Mouse (Mus musculus) heart, adult 2 months (tissue): Measurements from ENCODE around the gene Cd160. TPM values are rescaled to one million over a fixed set of nuclear protein-coding genes. Genes with fewer than 3 reads are reported as not detected.

Source experiments
- DNase-seq, 2 experiments: peaks; one replicate each; pipeline ENCODE4 v3.0.0; 2021
- H3K27ac ChIP-seq: fragments of 200-600 bp; 2 replicates; pipeline ENCODE4 v1.8.1; 2022
- H3K27me3 ChIP-seq: fragments of 200-500 bp; 2 replicates; pipeline ENCODE4 v1.6.1; 2012; ENCODE audit warnings: mild to moderate bottlenecking, low read length, inconsistent platforms, mixed read lengths; ENCODE audit not compliant: control insufficient read depth, insufficient read depth
- H3K36me3 ChIP-seq: fragments of 200-500 bp; 2 replicates; pipeline ENCODE4 v1.6.1; 2012; ENCODE audit warnings: low read length, inconsistent platforms; ENCODE audit not compliant: control insufficient read depth, insufficient read depth
- H3K4me1 ChIP-seq: fragments of 200-500 bp; 2 replicates; pipeline ENCODE4 v1.6.1; 2011; ENCODE audit warnings: low read length; ENCODE audit not compliant: control insufficient read depth, insufficient read depth
- H3K4me3 ChIP-seq: fragments of 200-600 bp; 2 replicates; pipeline ENCODE4 v1.8.1; 2022
- H3K79me2 ChIP-seq: fragments of 200-500 bp; replicated peaks from 2 replicates; pipeline ENCODE4 v1.6.1; 2012; ENCODE audit warnings: mild to moderate bottlenecking, inconsistent platforms, low read length, moderate library complexity, mixed read lengths; ENCODE audit not compliant: control insufficient read depth, insufficient read depth
- H3K9ac ChIP-seq: fragments of 200-500 bp; 2 replicates; pipeline ENCODE4 v1.6.1; 2012; ENCODE audit warnings: low read depth, mild to moderate bottlenecking, control low read depth, inconsistent platforms, low read length, mixed read lengths
- CTCF ChIP-seq: fragments of 200-600 bp; IDR thresholded peaks from 2 replicates; pipeline ENCODE4 v1.8.1; 2022; ENCODE audit warnings: antibody characterized with exemption, mild to moderate bottlenecking, moderate library complexity
- EP300 ChIP-seq: fragments of 200-500 bp; IDR thresholded peaks from 2 replicates; pipeline ENCODE4 v1.6.1; 2011; ENCODE audit warnings: low read depth, low read length, control low read depth; ENCODE audit not compliant: insufficient read depth
- POLR2A ChIP-seq: fragments of 200-500 bp; IDR thresholded peaks from 2 replicates; pipeline ENCODE4 v1.6.1; 2011; ENCODE audit warnings: mild to moderate bottlenecking, low read depth, low read length, control low read depth; ENCODE audit not compliant: insufficient read depth
- WGBS: fragments of 180-500 bp; shearing (Covaris S2); methylation state at CpG from one replicate; pipeline ENCODE4 v1.1.7; 2018; 5-methylcytosine and 5-hydroxymethylcytosine counted together
- intact Hi-C: fragments of 180-260 bp; cut with DNase I; formaldehyde crosslinking; loops from one replicate; pipeline ENCODE4 v1.15.1; 2025
- polyA plus RNA-seq: library from polyadenylated mRNA; depleted of rRNA; stranded (reverse); fragments of >200 nt; gene quantifications from 2 replicates; pipeline ENCODE4 v1.2.3, GENCODE M21; 2012
- total RNA-seq, 2 experiments: library from RNA; stranded (reverse); gene quantifications; 2 replicates each; pipeline ENCODE4 v1.2.3; 2021

Gene Cd160
- total and polyA plus RNA-seq, 3 experiments, result 0.06 TPM; not detected in 2

DNA sequence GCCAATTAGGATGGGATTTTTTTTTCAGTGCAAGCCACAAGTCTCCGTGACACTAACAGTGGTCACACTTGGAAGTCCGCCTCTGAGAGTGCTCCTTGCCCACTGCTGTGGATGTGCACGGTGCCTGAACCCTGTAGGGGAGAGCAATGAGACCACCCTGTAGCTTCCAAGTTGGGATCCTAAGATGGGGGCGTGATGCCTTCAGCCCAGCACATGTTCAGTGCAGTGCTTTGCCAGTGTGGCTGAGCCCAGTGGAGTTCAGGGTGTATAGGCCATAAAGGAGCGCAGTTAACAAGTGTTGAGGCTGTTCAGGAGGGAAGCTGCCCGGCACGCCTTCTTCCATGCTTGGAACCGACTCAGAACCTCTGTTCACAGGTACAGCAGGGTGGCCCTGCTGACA, 39.4 kb upstream of the Cd160 start:
- intact Hi-C loops, result no loop called here
- Histone ChIP-seq H3K27me3 (no peaks in the 10 kb centered on the region), H3K4me3 (no peak overlapping the region), H3K9ac (no peak overlapping the region), H3K4me1 (no peaks in the 10 kb centered on the region), H3K27ac (no peak overlapping the region), H3K79me2 (no peaks in the 10 kb centered on the region), H3K36me3 (no peaks in the 10 kb centered on the region)
- TF ChIP-seq POLR2A (no peak), CTCF (no peak), EP300 (no peak)
- WGBS, result 92% methylated on average over 8 of the region's 8 CpGs
- DNase-seq, result peak in 1 of 2 experiments; percentile 11

DNA sequence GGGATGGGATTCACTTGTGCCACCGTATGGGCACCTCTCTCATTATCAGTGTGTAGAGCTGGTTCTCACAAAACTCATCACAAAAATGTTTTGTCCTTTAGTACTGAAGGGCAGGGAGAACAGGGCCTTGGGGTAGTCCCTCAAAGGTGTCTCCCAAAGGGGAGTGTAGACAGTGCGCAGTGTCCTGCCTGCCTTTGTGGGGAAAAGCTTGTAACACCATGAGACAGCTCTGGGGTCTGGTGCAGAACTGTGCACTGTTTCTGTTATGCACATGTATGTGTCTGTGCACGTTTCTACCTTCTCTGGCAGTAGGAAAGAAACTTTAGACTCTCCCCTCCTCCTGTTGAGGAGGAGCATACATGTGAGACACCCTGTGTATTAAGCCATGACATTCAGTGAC, 38.7 kb upstream of the Cd160 start:
- 89% methylated on average over 3 of the region's 3 CpGs for WGBS
- no peaks in the 10 kb centered on the region for H3K27me3 ChIP-seq
- TF ChIP-seq EP300 (no peak), POLR2A (no peak), CTCF (no peak)
- H3K36me3 ChIP-seq, result no peaks in the 10 kb centered on the region
- intact Hi-C loops, result no loop called here
- no peak overlapping the region for H3K9ac ChIP-seq
- H3K27ac ChIP-seq, result no peak overlapping the region
- H3K4me3 ChIP-seq, result no peak overlapping the region
- peak in 1 of 2 experiments; percentile 6 for DNase-seq
- no peaks in the 10 kb centered on the region for H3K4me1 ChIP-seq
- H3K79me2 ChIP-seq, result no peaks in the 10 kb centered on the region

DNA sequence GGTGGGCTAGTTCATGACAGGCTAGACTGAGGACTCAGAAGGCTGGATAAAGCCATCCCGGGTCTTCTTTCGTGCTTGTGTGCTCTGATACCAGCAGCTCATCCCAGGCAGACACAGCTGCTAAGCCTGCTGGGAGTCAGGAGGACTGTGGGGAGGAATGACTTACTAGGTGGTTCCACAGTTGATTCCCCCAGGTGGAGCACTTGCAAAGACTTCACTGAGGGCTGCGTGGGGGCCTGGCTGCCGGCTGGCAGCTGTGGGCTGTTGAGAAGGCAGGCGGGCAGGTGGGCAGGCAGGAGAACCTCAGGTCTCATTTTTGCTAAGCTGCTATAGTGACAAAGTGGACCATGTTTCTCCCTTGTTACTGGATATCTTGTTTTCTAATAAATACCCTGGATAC, 31.3 kb upstream of the Cd160 start:
- Histone ChIP-seq H3K9ac (no peak overlapping the region), H3K4me1 (no peaks in the 10 kb centered on the region), H3K27me3 (no peaks in the 10 kb centered on the region), H3K36me3 (no peaks in the 10 kb centered on the region), H3K79me2 (no peaks in the 10 kb centered on the region), H3K4me3 (no peak overlapping the region), H3K27ac (no peak overlapping the region)
- 89% methylated on average over 5 of the region's 5 CpGs for WGBS
- peak in 1 of 2 experiments; percentile 10 for DNase-seq
- TF ChIP-seq EP300, result no peak
- TF ChIP-seq CTCF, result no peak
- no peak for TF ChIP-seq POLR2A
- intact Hi-C loops, result no loop called here

DNA sequence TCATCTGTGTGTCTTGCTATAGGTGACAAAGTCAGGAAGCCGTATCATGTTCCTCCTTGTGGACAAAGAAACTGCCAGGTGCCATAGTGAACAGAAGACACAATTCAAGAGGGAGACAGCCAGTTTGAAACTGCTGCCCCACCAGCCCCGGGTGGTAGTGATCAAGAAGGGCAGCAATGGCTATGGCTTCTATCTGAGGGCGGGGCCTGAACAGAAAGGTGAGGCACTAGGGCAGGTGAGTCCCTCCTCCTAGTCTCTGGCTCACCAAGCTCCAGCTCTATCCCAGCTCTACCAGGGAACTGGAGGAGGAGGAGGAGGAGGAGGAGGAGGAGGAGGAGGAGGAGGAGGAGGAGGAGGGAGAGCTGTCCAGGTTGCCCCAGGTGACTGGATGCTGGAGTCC, 26.7 kb upstream of the Cd160 start:
- no peak overlapping the region for H3K27ac ChIP-seq
- no peak overlapping the region for H3K9ac ChIP-seq
- intact Hi-C loops, result no loop called here
- no peaks in the 10 kb centered on the region for H3K4me1 ChIP-seq
- H3K36me3 ChIP-seq, result no peaks in the 10 kb centered on the region
- no peaks in the 10 kb centered on the region for H3K79me2 ChIP-seq
- no peak overlapping the region for H3K4me3 ChIP-seq
- DNase-seq, result peak in 1 of 2 experiments; percentile 9
- H3K27me3 ChIP-seq, result no peaks in the 10 kb centered on the region
- 75% methylated on average over 3 of the region's 3 CpGs for WGBS
- TF ChIP-seq EP300 (no peak), CTCF (no peak), POLR2A (no peak)

DNA sequence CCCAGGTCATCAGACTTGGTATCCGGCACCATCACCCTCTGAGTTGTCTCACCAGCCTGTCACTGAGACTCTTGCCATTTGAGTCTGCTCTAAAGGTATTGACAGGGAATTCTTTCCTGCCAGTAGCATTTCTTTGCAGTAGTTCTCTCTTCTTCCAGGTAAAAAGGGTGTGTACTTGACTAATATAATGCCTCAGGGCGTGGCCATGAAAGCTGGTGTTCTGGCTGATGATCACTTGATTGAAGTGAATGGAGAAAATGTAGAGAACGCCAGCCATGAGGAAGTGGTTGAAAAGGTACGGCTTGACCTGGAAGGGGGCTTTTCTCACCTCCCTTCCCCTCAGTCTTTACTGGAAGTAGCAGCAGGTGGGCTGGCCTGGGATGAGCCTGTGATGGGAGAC, 25.2 kb upstream of the Cd160 start:
- 84% methylated on average over 4 of the region's 4 CpGs for WGBS
- no peaks in the 10 kb centered on the region for H3K79me2 ChIP-seq
- H3K27ac ChIP-seq, result no peak overlapping the region
- H3K36me3 ChIP-seq, result no peaks in the 10 kb centered on the region
- DNase-seq, result peak in 1 of 2 experiments; percentile 2
- H3K27me3 ChIP-seq, result no peaks in the 10 kb centered on the region
- H3K4me3 ChIP-seq, result no peak overlapping the region
- no peak for TF ChIP-seq EP300
- intact Hi-C loops, result no loop called here
- no peak overlapping the region for H3K9ac ChIP-seq
- no peaks in the 10 kb centered on the region for H3K4me1 ChIP-seq

DNA sequence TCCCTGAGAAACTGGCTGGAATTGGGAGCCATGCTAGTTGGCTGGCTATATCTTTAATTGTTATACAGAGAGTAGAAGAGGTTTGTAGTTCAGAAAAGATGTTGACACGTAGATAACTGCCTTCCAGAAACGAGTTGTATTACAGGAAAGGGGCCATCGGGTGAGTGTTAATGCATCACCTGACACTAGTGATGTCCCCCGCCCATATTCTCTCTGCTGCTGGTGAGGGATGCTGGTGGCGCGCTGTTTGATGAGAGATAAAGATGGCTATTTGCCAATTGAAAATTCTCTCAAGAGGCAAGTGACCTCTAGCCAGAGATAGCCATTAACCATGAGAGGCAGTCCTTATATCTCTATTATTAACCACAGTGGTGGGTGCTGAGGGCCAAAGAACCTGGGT, 23.4 kb upstream of the Cd160 start:
- H3K9ac ChIP-seq, result no peak overlapping the region
- H3K36me3 ChIP-seq, result no peaks in the 10 kb centered on the region
- TF ChIP-seq CTCF, result no peak
- TF ChIP-seq EP300, result no peak
- no peak for TF ChIP-seq POLR2A
- H3K4me1 ChIP-seq, result no peaks in the 10 kb centered on the region
- no peaks in the 10 kb centered on the region for H3K27me3 ChIP-seq
- peak in 1 of 2 experiments; percentile 2 for DNase-seq
- 35% methylated on average over 6 of the region's 6 CpGs for WGBS
- intact Hi-C loops, result no loop called here
- H3K4me3 ChIP-seq, result no peak overlapping the region
- H3K27ac ChIP-seq, result no peak overlapping the region
- H3K79me2 ChIP-seq, result no peaks in the 10 kb centered on the region

DNA sequence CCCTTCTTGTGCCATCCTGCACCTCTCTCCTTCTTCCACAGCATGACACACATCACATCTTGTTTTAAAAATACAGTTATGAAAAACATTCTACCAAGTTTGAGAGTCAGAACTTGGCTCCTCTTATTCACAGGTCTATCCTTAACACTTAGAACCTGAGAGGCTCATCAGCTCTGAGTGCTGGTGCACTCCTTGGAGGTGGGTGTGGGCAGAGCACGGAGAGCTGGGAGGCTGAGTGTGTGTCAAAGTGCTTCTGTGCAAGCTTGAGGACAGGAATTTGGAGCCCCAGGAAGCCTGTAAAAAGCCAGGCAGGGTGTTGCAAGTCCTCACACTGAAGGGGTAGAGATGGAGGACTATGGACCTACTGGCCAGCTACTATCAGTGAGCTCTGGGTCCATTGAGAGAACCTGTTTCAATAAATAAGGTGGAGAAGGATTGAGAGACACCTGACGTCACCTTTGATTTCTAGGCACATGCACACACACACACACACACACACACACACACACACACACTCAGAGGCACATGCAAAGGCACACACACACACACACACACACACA, 20.1 kb upstream of the Cd160 start:
- H3K9ac ChIP-seq, result no peak overlapping the region
- no peaks in the 10 kb centered on the region for H3K4me1 ChIP-seq
- DNase-seq, result peak in 1 of 2 experiments; percentile 3
- WGBS, result 85% methylated on average over 2 of the region's 2 CpGs
- H3K79me2 ChIP-seq, result no peaks in the 10 kb centered on the region
- intact Hi-C loops, result no loop called here
- H3K4me3 ChIP-seq, result no peak overlapping the region
- H3K27ac ChIP-seq, result no peak overlapping the region
- H3K27me3 ChIP-seq, result no peaks in the 10 kb centered on the region
- no peaks in the 10 kb centered on the region for H3K36me3 ChIP-seq
- TF ChIP-seq EP300 (no peak), CTCF (no peak)
